Mouse (Mus musculus): ENCODE measurements around the gene Pik3ip1. TPM values are rescaled to one million over a fixed set of nuclear protein-coding genes. Genes with fewer than 3 reads are reported as not detected.

Gene Pik3ip1
- total RNA-seq, 2 experiments from 2014 or later, result 17.7 to 21.7 TPM

GRCm38 (mm10) chr11:3307875-3308274 lies 22.3 kb upstream of the Pik3ip1 start:
- no peak overlapping the region for H3K27ac ChIP-seq
- no peak for DNase-seq
- intact Hi-C loops (cut with DNase I), result no loop called here
- no peak for TF ChIP-seq CTCF (IDR thresholded peaks at IDR 0.05)
- H3K4me3 ChIP-seq, result no peak overlapping the region

- DNase-seq, result no peak
- no peak for TF ChIP-seq CTCF (IDR thresholded peaks at IDR 0.05)
- intact Hi-C loops (cut with DNase I), result no loop called here
- Histone ChIP-seq H3K4me3 (no peak overlapping the region), H3K27ac (no peak overlapping the region)
These were observed 20.3 kb upstream of the Pik3ip1 start for GRCm38 (mm10) chr11:3309884-3310283.

GRCm38 (mm10) chr11:3310789-3311585 lies 19.2 kb upstream of the Pik3ip1 start:
- no peak overlapping the region for H3K27ac ChIP-seq
- intact Hi-C loops (cut with DNase I), result no loop called here
- no peak for TF ChIP-seq CTCF (IDR thresholded peaks at IDR 0.05)
- peak; percentile 5 for DNase-seq
- H3K4me3 ChIP-seq, result no peak overlapping the region

GRCm38 (mm10) chr11:3311586-3312347 lies 18.4 kb upstream of the Pik3ip1 start:
- intact Hi-C loops (cut with DNase I), result no loop called here
- Histone ChIP-seq H3K27ac (peak overlapping the region; percentile 46), H3K4me3 (no peak overlapping the region)
- DNase-seq, result peak; percentile 46
- no peak for TF ChIP-seq CTCF (IDR thresholded peaks at IDR 0.05)

- no peak overlapping the region for H3K4me3 ChIP-seq
- 0 out of 2 replicates have a peak overlapping the region, but pooled peaks have one; percentile 5 for H3K27ac ChIP-seq
- intact Hi-C loops (cut with DNase I), result no loop called here
- no peak for TF ChIP-seq CTCF (IDR thresholded peaks at IDR 0.05)
- peak; percentile 8 for DNase-seq
These were observed 16.9 kb upstream of the Pik3ip1 start for GRCm38 (mm10) chr11:3313294-3313693.

GRCm38 (mm10) chr11:3314148-3314547 lies 16.1 kb upstream of the Pik3ip1 start:
- DNase-seq, result peak; percentile 75

GRCm38 (mm10) chr11:3318286-3318685 lies 11.9 kb upstream of the Pik3ip1 start:
- peak; percentile 5 for DNase-seq
- intact Hi-C loops (cut with DNase I), result no loop called here
- no peak overlapping the region for H3K27ac ChIP-seq
- no peak for TF ChIP-seq CTCF (IDR thresholded peaks at IDR 0.05)
- no peak overlapping the region for H3K4me3 ChIP-seq

More at GRCm38 (mm10) chr11:3314148-3314547, 16.1 kb upstream of the Pik3ip1 start:
- Histone ChIP-seq H3K27ac (no peak overlapping the region), H3K4me3 (no peak overlapping the region)
- intact Hi-C loops (cut with DNase I), result no loop called here
- peak; percentile 82 for TF ChIP-seq CTCF (IDR thresholded peaks at IDR 0.05)

- DNase-seq, result peak; percentile 11
- Histone ChIP-seq H3K4me3 (no peak overlapping the region), H3K27ac (peak overlapping the region; percentile 92)
- 0 out of 2 replicates have a peak, but pooled peaks have one; percentile 3 for TF ChIP-seq CTCF (IDR thresholded peaks at IDR 0.05)
- intact Hi-C loops (cut with DNase I), result loop anchor here (5.0 kb wide), 1 partner anchor 36 kb away; no protein-coding TSS in a partner anchor
These were observed 1.9 kb upstream of the Pik3ip1 start for GRCm38 (mm10) chr11:3328271-3328670.

GRCm38 (mm10) chr11:3328806-3329775 lies 1.1 kb upstream of the Pik3ip1 start:
- intact Hi-C loops (cut with DNase I), result loop anchor here (5.0 kb wide), 1 partner anchor 37 kb away; no protein-coding TSS in a partner anchor
- Histone ChIP-seq H3K27ac (peak overlapping the region; percentile 92), H3K4me3 (peak overlapping the region; percentile 22; the same call in 1 of the 2 replicates)
- peak; percentile 12 for DNase-seq
- no peak for TF ChIP-seq CTCF (IDR thresholded peaks at IDR 0.05)

GRCm38 (mm10) chr11:3330566-3330965 lies 365 bp downstream of the Pik3ip1 start:
- H3K4me3 ChIP-seq, result peak overlapping the region; percentile 80
- DNase-seq, result peak; percentile 96
- intact Hi-C loops (cut with DNase I), result no loop called here
- TF ChIP-seq CTCF (IDR thresholded peaks at IDR 0.05), result peak; percentile 60
- peak overlapping the region; percentile 92 for H3K27ac ChIP-seq

GRCm38 (mm10) chr11:3330991-3331750 lies 970 bp downstream of the Pik3ip1 start:
- Histone ChIP-seq H3K4me3 (peak overlapping the region; percentile 80), H3K27ac (peak overlapping the region; percentile 92)
- peak; percentile 34 for DNase-seq
- no peak for TF ChIP-seq CTCF (IDR thresholded peaks at IDR 0.05)
- intact Hi-C loops (cut with DNase I), result no loop called here

All from gastrocnemius, adult 2 months (tissue).